Mouse (Mus musculus) MEL (cell line): ENCODE data around the gene Isg20l2.

Experiments used
- CTCF ChIP-seq, 3 experiments: IDR thresholded peaks in 2 of 3; conservative IDR thresholded peaks in 1 of 3; 2 replicates each; pipeline ENCODE4 v1.5.1; 2011 to 2012; ENCODE audit warnings: low read length in 3 of 3, low read depth in 2 of 3, mild to moderate bottlenecking in 2 of 3, improper control_type of control experiment in 1 of 3, inconsistent platforms in 1 of 3, mixed read lengths in 1 of 3, moderate library complexity in 1 of 3; ENCODE audit not compliant: control insufficient read depth in 1 of 3, insufficient read depth in 1 of 3, poor library complexity in 1 of 3, severe bottlenecking in 1 of 3
- E2F4 ChIP-seq: IDR thresholded peaks from 2 replicates; pipeline ENCODE4 v1.6.1; 2011; ENCODE audit warnings: low read depth, low read length, improper control_type of control experiment, borderline replicate concordance
- ELF1 ChIP-seq: IDR thresholded peaks from 2 replicates; pipeline ENCODE4 v1.6.1; 2014; ENCODE audit warnings: low read depth, mild to moderate bottlenecking, inconsistent platforms, low read length, improper control_type of control experiment, moderate library complexity
- EP300 ChIP-seq, 2 experiments: IDR thresholded peaks; 2 replicates each; pipeline ENCODE4 v1.6.1; 2011; ENCODE audit warnings: improper control_type of control experiment in 2 of 2, low read length in 2 of 2, low read depth in 1 of 2, mild to moderate bottlenecking in 1 of 2
- GABPA ChIP-seq: IDR thresholded peaks from 2 replicates; pipeline ENCODE4 v1.6.1; 2012; ENCODE audit warnings: low read depth, mild to moderate bottlenecking, inconsistent platforms, low read length, improper control_type of control experiment, moderate library complexity
- GATA1 ChIP-seq: IDR thresholded peaks from 2 replicates; pipeline ENCODE4 v1.6.1; 2011; ENCODE audit warnings: low read depth, low read length, improper control_type of control experiment
- JUND ChIP-seq: IDR thresholded peaks from 2 replicates; pipeline ENCODE4 v1.6.1; 2011; ENCODE audit warnings: low read depth, mild to moderate bottlenecking, improper control_type of control experiment, low read length
- MAX ChIP-seq: IDR thresholded peaks from 2 replicates; pipeline ENCODE4 v1.6.1; 2011; ENCODE audit warnings: low read length, improper control_type of control experiment
- MYC ChIP-seq: IDR thresholded peaks from 2 replicates; pipeline ENCODE4 v1.6.1; 2011; ENCODE audit warnings: low read depth, mild to moderate bottlenecking, low read length, improper control_type of control experiment, moderate library complexity
- POLR2A ChIP-seq, 2 experiments: IDR thresholded peaks; 2 replicates each; pipeline ENCODE4 v1.6.1; 2011 to 2012; ENCODE audit warnings: low read length in 2 of 2, mild to moderate bottlenecking in 2 of 2, control low read depth in 1 of 2, improper control_type of control experiment in 1 of 2, low read depth in 1 of 2, moderate library complexity in 1 of 2; ENCODE audit not compliant: control insufficient read depth in 1 of 2, insufficient read depth in 1 of 2, poor library complexity in 1 of 2
- POLR2AphosphoS5 ChIP-seq: IDR thresholded peaks from 2 replicates; pipeline ENCODE4 v1.6.1; 2012; ENCODE audit warnings: low read depth, borderline replicate concordance, mild to moderate bottlenecking, inconsistent platforms, low read length, moderate library complexity, mixed read lengths
- SIN3A ChIP-seq: IDR thresholded peaks from 2 replicates; pipeline ENCODE4 v1.6.1; 2012; ENCODE audit warnings: low read length, improper control_type of control experiment, inconsistent platforms
- TCF12 ChIP-seq: IDR thresholded peaks from 2 replicates; pipeline ENCODE4 v1.6.1; 2014; ENCODE audit warnings: low read depth, mild to moderate bottlenecking, inconsistent platforms, low read length, improper control_type of control experiment, moderate library complexity
- USF1 ChIP-seq: IDR thresholded peaks from 2 replicates; pipeline ENCODE4 v1.6.1; 2014; ENCODE audit warnings: low read depth, mild to moderate bottlenecking, inconsistent platforms, low read length, improper control_type of control experiment, moderate library complexity

GRCm38 (mm10) chr3:87952440-87952839 is 22.3 kb downstream of the Isg20l2 start:
- TF ChIP-seq POLR2A (IDR thresholded peaks at IDR 0.05; ENCODE audit: control insufficient read depth in 1 of 2, insufficient read depth in 1 of 2, low read depth in 1 of 2, low read length in 2 of 2, poor library complexity in 1 of 2) (no peak), GATA1 (no peak), CTCF (IDR thresholded peaks at IDR 0.05 in 2 of 3, conservative IDR thresholded peaks at IDR 0.05 in 1 of 3; ENCODE audit: control insufficient read depth in 1 of 3, insufficient read depth in 1 of 3, low read depth in 2 of 3, low read length in 3 of 3, poor library complexity in 1 of 3, severe bottlenecking in 1 of 3) (no peak), MAX (no peak), TCF12 (no peak), POLR2AphosphoS5 (no peak), ELF1 (no peak), EP300 (IDR thresholded peaks at IDR 0.05; ENCODE audit: low read depth in 1 of 2, low read length in 2 of 2) (no peak), GABPA (no peak), JUND (no peak), USF1 (no peak), MYC (no peak), SIN3A (no peak), E2F4 (no peak)
